Mouse (Mus musculus) lung, adult 18-20 months (tissue): ENCODE measurements at regions not wholly inside any gene's neighbourhood (a gene's known extent, or its start where the extent isn't known, plus 50 kb on each side); places are given as distances from the start of the nearest gene placed in this dataset.

Experiments used
- DNase-seq, 2 experiments: peaks; one replicate each; pipeline ENCODE4 v3.0.0; 2022; ENCODE audit warnings: mixed read lengths in 2 of 2

GRCm38 (mm10) chr3:133751565-133751964 is 206.6 kb upstream of the Tet2 start:
- no peak for DNase-seq

- peak in 1 of 2 experiments; percentile 67 for DNase-seq
Measured at GRCm38 (mm10) chr3:133753041-133753440, 208.1 kb upstream of the Tet2 start.

DNA sequence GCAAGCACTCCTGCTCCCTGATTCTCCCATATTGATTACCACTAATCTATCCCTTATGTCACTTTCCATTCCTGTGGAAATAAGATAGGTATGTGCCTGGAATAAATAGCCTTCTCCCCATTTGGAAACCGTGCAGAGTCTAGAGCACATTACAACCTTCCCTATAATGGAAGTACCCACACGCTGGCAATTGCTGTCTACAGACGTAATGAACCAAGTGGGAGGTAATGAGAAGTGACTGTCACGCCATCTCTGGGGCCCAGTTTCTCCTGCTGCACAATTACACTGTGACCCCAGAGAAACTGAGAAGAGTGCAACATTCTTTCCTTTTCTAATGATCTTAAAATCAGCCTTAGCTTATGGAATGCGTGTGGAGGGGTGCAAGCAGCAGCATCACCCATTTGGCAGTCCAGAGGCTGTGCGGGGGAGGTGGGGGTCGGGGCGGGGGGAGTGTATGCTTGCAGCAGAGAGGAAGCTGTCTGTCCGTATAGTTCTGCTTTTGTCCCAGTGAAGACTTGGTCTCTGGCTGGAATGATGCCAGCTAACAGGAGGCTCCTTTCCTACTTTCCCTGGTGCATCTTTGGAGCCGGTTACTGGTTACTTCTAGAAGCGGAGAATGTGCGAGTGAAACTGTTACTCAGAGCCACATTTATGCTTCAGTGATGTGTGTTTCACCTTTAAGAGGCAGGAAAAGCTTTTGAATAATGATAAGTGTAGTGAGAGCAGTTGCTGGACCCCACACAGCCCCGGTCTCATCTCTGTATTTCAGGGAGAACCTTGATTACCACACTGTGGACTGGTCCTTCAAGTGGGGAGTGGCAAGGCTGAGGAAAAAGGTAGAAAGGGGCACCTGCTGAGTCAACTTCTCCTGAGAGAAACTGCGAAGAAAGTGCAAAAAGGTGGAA is 209.3 kb upstream of the Tet2 start:
- no peak for DNase-seq

GRCm38 (mm10) chr3:133754911-133755259 is 209.9 kb upstream of the Tet2 start:
- peak in 1 of 2 experiments; percentile 14 for DNase-seq

DNA sequence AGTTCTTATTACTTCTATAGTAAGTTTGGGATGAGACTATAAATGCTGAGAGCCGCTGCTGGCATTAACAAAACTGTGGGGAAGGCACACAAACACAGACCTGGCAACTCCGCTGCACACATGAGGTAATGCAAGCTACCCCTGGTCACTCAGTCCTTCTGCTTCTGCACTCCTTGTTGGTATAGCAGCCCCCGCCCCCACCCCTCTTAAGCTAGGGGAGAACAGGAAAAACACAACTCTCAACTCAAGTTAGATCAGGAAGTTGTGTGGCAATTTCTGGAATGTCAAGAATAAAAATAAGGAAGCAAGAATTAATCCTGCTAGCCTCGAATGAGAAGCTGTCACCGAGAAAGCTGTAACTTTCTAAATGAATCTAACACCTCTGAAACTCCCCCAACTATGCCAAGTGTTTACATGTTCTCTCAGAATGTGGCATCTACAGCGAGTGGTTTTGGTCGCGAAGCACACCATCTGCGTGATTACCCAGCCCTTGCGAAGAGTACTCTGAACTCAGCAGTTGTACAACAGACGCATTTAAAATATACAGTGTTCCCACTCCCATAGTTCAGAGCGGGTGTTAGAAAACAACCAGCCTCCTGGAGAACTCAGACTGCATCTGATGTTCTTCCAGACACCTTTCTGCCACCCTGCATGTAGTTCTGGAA is 212.9 kb upstream of the Tet2 start:
- peak in 1 of 2 experiments; percentile 22 for DNase-seq

DNA sequence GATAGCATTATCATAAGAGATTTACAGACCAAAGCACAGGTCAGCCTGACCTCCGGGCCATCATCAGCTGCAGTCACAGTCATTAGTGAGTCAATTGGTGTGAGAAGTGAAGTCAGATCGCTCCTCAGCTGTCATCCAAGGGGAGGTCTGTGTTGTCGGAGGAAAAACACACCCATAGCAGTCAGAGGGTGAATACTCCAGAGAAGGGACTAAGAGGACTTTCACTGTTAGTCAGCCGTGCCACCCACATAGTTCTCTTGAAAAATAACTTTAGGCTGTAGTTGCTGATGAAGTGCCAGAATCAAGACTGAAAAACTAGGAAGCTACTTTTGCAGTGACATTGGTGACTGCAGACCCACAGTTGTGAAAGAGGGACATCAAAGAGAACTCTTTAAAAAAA is 213.5 kb upstream of the Tet2 start:
- no peak for DNase-seq

DNA sequence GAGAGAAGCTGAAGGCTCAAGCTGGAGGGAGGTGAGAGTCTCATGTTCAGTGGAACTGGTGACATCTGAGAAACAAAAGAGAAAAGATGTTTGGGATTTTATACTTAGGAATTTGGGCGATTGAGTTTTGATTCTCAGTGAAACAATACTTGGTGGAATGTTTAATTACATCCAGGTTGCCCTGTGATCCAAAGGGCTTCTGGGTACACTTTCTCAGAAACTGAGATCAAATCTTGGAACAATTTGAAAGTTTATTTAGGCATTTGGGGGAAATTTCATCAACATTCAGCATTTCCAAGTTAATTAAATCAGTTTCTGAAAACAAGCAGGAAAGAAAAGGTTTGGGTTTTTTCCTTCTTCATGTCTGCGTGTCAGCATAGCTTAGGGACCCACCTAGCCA is 214.7 kb upstream of the Tet2 start:
- no peak for DNase-seq

DNA sequence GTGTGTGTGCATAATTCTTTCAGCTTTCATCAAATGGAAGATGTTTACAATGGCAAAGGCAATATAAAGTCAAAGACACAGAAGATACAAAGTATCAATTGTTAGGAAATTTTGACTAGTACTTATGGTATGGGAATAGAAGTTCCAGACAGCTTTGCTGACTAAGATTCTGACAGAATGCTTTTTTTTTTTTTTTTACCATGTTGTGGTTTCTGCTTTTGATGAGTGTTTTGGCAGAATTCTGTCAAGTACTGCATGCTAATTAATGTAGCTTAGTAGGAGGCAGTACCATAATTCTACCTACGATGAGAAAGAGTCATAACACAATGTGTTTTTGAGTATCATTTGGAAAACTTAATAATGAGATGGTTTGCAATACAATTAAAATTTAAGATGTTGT is 215.3 kb upstream of the Tet2 start:
- DNase-seq: no peak

DNA sequence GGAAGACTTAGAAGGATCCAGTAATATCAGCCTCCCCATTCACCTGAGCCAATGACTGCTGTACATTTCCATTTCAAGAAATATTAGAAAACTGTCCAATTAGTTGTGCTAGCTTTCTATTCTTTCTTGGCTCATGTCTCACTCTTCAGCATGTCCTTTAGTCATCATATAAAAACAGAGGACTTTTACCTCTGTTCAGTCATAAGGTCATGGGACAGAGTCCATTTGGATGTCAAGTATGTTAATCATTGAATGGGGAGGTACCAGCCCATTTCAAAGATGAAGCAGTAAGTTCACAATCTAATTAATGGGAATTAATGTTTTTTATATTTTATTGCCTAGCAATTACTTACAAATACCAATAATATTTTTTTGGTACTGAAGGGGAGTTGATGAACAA is 218.8 kb upstream of the Tet2 start:
- no peak for DNase-seq

GRCm38 (mm10) chr3:133773490-133773889 is 228.6 kb upstream of the Tet2 start:
- no peak for DNase-seq

DNA sequence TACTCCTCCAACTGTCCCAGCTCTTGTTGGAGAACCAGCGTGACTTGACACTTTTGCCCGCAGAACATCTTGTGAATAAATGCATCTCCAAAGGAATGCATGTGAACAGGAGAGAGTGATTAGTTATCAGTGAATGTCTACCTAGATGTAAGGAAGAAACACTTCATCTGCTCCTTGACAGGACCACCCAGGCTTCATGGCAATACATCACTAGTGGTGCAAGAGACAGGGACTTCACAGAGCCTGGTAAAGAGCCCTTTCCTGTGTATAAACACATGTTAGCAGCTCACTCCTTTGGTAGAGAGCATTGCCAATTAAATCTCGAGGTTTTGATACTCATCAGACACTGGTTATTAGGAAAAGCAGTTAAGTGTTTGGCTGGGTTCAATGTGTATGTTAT is 229.3 kb upstream of the Tet2 start:
- DNase-seq: no peak

- peak in 1 of 2 experiments; percentile 50 for DNase-seq
Measured at GRCm38 (mm10) chr3:133776013-133776412, 231.1 kb upstream of the Tet2 start.

GRCm38 (mm10) chr3:133779161-133779789 is 234.3 kb upstream of the Tet2 start:
- DNase-seq: no peak

DNA sequence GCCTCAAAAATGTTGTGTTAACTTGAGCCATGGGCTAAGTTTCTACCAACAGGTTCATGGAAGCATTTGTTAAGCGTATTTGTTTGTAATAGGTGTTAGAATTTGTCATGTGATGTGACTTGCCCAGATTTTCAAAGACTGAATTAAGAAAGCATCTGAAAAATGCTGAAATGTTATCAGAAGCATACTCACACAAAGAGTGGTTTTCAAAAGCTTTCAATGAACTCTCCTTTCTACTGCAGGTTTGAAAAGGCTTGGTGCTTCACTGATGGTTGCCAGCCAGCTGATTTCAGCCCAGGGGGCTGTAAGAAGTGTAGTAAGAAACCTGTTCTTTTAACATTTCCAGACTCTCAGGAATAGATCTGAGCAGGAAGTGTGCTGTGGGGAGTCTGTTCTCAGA is 238.1 kb upstream of the Tet2 start:
- peak in 1 of 2 experiments; percentile 7 for DNase-seq

DNA sequence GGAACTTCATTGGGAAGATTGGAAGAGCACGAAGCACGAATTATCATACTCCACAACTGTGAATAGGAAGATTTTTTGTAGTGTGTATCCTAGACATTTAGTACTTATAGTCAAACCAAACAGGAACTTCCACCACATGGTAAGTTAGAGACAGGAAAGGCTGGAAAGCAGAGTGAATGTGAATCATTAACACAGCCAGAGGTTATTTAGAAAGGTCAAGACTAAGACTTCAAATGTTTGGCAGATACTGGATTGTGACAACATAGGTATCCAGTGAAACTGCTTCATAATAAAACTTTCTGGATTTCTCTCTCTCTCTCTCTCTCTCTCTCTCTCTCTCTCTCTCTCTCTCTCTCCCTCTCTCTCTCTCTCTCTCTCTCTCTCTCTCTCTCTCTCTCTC is 246.4 kb upstream of the Tet2 start:
- no peak for DNase-seq

GRCm38 (mm10) chr3:133809007-133809552 is 264.1 kb upstream of the Tet2 start:
- no peak for DNase-seq

- no peak for DNase-seq
Measured at GRCm38 (mm10) chr3:133818966-133819700, 274.2 kb upstream of the Tet2 start.

GRCm38 (mm10) chr3:133833739-133834391 is 288.9 kb upstream of the Tet2 start:
- no peak for DNase-seq

DNA sequence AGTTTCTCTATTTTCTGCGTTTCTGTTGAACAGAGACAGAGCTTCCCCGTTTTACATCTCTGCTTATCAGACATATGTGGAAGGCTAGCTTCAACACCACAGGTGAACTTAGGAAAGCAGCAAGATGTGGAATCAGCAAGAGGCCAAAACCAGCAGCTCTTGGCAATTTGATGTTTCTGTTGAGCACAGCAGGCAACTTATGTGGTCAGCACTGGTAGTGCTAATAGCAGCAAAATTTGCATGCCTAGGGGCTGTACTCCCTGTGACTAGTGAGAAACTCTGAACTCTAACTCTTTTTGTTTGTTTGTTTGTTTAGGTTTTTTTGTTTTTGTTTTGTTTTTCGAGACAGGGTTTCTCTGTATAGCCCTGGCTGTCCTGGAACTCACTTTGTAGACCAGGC is 289.5 kb upstream of the Tet2 start:
- DNase-seq: no peak

DNA sequence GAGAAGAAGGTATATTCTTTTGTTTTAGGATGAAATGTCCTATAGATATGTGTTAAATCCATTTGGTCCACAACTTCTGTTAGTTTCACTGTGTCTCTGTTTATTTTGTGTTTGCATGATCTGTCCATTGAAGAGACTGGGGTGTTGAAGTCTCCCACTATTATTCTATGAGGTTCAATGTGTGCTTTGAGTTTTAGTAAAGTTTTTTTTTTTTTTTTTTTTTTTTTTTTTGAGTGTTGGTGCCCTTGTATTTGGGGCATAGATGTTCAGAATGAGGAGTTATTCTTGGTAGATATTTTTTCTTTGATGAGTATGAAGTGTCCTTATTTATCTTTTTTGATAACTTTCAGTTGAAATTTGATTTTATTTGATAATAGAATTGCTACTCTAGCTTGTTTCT is 301.4 kb upstream of the Tet2 start:
- DNase-seq: no peak

- no peak for DNase-seq
Measured at GRCm38 (mm10) chr3:133874383-133874782, 329.4 kb upstream of the Tet2 start.

DNA sequence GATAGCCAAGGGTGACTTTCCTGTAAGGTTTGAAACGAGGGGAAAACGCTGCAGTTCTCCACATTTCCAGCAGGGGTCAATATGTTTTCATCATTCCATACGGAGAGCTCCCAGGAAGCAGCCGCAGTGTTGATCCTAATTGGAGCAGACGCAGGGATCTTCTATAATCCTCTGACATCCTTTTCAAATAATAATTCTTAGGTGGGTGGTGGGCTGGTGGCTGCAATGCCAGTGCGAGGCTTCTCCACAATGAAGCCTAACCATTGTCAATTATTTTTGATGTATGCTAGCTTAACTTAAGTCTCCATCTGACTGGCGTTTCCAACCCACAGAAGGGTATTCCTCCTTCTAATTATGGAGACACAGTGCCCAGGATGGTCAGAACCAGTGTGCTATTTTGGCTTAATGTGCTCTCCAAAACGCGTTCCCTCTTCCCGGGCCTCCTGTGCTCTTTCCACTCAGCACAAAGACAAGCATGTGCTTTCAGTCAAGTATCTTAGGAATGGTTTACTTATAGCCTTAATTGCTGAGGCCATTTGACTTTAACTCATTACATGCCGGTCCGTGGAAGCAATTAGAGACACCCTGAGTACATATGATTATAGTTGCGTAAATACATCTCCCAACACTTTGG is 331.6 kb upstream of the Tet2 start:
- DNase-seq: peak; percentile 39 to 44
